Mouse (Mus musculus): ENCODE results near the gene Dcst2.

Dcst2 gene

DNA sequence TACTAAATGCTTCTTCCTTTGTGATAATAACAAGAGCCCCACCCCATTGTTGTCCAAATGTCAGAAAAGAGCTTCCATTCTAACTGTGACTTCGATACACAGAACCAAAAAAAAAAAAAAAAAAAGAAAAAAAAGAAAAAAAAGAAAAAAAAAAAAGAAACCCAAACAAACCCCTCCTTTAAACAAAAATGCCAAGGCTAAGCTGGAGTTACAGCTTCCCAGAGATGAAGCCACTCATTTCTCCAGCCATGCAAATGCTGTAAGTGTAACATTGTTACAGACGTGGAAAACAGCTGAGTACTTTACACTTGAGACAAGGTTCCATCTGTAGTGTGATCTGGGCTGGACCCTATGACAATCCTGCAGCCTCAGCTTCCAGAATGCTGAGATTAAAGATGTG, 55.4 kb downstream of the Dcst2 start:
- no peak for DNase-seq

DNA sequence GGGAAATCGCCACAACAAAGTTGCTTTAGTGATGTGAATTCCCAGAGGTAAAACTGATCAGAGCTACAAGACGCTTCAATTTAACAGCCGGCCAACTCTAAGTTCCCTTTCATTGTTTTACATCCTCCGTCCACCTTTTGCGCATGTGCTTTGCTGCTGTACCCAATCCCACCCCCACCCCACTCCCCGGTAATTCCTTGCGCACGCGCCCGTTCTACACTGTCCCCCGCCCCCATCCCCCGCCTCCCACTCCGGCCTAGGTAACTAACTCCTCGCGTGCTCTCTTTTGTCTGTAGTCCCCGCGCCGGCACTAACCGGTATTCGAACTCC, 56.0 kb downstream of the Dcst2 start:
- DNase-seq = no peak

DNA sequence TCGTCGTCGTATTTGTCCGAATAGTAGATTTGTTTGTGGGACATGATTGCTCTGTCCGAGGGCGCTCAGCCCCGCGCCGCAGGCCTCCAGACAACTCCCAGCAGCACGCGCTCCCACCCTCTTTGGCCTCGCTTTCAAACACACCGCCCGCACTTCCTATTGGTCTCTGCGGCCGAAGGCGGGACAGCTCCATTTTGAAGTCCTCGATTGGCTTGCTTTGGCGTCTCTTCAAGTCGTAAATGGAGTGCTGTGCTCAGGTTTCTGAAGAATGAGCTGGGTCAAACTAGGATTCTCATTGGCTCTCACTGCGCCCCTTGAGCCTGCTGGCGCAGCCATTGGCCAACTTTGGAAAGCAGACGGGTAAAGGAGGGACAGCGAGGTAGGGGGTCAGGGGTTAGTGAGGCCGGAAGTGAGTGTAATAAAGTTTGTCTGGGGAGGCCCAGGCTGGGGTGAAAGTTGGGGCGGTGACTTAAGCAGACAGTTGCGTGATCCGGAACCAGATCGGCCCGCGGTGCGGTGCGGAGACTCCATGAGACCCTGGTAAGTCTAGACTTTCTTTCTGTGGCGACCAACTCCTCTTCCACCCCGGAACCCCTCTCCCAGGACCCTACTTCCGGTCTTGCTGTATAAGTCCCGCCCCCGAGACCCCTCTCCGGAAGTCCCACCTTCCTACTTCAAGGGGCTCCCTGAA, 56.5 kb downstream of the Dcst2 start, which contains the start of the genes Cks1b and Shc1:
Cks1b (minus strand) TSS at position 214 of the 691 bp plus-strand sequence.
Shc1 (plus strand) TSS at position 274 of the 691 bp plus-strand sequence.
- DNase-seq = peak; percentile 83 to 86

GRCm38 (mm10) chr3:89418861-89419250, 57.1 kb downstream of the Dcst2 start:
- peak in 1 of 2 experiments; percentile 37 for DNase-seq

GRCm38 (mm10) chr3:89419571-89419970, 57.8 kb downstream of the Dcst2 start:
- DNase-seq = no peak

- DNase-seq = no peak
Measured at GRCm38 (mm10) chr3:89419981-89420380, 58.2 kb downstream of the Dcst2 start.

DNA sequence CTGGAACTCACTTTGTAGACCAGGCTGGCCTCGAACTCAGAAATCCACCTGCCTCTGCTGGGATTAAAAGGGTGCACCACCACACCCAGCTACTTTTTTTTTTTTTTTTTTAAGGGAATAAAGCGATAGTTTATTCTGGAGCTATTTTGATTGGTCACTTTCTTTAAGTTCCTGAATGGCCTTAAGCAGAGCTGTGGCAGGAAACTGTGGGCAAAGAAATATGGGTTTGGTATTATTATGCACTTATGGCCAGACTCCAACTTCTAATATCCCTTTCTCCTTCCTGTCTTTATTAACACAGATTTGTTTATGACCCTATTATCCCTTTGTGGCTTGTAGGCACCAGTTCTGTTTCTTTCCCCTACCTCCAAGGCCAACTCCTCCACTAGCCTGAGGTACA, 58.6 kb downstream of the Dcst2 start:
- no peak for DNase-seq

DNA sequence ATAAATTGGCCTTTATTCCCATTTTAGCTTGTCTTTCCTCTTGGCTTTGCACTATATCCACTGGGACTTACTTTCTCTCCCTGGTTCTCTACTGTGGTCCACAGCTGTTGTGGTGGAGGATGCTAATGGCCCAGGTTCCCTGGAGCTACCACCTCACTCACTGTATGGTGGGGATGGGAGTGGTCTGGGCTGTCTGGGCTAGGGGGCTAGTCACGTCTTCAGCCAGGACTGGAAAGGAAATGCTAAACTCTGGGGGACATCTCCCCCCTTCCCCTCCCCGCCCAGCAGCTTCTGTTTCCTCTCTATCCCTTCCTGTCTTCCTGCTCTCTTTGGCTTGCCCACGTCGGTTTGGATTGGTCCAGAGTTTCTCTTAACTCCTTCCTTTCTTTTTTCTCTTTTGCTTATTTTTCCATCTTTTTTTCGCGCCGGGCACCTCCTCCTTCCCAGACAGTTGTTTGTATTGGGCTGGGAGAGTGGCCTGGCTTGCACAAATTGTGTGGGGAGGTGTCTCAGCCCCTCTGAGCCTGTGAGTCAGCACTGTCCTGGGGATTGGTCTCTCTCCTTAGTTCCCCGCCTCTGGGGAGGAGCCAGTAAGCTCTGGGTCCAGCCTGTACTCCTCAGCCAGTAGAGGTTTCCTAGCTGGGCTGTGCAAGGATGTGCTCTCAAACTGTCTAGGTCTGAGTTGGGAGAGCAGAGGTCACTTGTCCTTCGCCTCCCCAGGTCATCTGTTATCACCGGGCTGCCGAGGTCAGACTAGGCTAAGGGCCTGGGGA, 59.4 kb downstream of the Dcst2 start:
- peak; percentile 49 to 51 for DNase-seq

DNA sequence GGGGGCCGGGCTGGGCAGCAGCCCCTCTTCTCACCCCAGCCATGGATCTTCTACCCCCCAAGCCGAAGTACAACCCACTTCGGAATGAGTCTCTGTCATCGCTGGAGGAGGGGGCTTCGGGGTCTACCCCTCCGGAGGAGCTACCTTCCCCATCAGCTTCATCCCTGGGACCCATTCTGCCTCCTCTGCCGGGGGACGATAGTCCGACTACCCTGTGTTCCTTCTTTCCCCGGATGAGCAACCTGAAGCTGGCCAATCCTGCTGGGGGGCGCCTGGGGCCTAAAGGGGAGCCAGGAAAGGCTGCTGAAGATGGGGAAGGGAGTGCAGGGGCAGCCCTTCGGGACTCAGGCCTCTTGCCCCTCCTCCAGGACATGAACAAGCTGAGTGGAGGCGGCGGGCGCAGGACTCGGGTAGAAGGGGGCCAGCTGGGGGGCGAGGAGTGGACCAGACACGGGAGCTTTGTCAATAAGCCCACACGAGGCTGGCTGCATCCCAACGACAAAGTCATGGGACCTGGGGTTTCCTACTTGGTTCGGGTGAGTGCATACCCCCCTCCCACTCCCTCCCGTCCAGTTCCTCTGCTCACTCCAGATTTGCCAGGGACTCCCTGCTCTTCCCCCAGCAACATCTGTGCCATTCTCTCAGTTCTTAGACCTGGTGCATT, 60.2 kb downstream of the Dcst2 start:
- no peak for DNase-seq

DNA sequence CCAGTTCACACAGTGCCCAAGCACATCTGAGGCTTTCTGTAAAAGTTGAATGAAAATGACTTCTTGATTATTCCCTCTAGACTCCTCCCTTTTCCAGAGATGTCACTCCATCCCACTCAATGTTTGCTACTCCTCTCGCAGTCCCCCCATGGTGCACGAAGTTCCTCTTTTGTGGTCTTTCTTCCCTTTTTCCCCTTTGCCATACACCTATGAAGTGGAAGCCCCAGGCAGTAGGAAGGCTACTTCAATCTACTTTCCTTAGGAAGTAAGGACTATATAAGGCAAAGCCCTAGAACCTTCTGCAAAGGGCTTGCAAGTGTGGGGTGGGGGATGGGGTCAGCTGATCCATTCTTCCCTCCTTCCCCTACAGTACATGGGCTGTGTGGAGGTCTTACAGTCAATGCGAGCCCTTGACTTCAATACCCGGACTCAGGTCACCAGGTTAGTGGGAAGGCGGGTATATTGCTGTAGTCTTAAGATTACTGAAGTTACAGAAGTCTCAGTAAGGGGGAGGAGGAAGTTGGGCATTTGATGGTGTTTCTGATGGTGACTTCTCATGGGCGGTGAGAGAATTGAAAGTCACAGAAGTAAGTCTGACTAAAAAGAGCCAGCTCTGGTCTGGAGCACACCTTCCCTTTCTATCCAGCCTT, 60.9 kb downstream of the Dcst2 start:
- DNase-seq = no peak

GRCm38 (mm10) chr3:89424416-89425140, 62.8 kb downstream of the Dcst2 start:
- DNase-seq = no peak

- no peak for DNase-seq
Measured at GRCm38 (mm10) chr3:89425141-89425525, 63.4 kb downstream of the Dcst2 start.

DNA sequence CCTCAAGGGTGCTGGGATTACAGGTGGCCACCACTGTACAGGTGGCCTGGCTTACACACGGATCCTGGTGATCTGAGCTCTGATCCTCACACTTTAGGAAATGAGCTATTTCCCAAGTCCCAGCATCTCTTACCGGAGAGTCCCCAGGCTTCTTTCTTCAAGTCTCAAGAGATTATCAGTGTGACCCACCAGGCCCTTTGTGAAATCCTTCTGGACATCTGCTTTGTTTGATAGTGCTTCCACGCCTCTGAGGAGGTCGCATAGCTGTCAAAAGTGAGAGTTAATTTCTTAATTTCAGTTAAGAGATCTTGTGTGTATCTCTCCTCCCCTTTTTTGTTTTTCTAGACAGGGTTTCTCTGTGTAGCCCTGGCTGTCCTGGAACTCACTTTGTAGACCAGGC, 64.1 kb downstream of the Dcst2 start:
- DNase-seq = no peak
